Mouse (Mus musculus) limb, embryonic 14.5 days (tissue): ENCODE data around the gene Fbxo6. TPM values are rescaled to one million over a fixed set of nuclear protein-coding genes. Genes with fewer than 3 reads are reported as not detected.

Experiments
- ATAC-seq: fragments of 200-750 bp; cut with Nextera tagmentation; 2 replicates; pipeline ENCODE4 v1.8.0; 2017; ENCODE audit warnings: low read depth, moderate number of reproducible peaks, moderate TSS enrichment; ENCODE audit not compliant: low FRiP score
- DNase-seq: peaks from one replicate; pipeline ENCODE4 v3.0.0-alpha.2; 2015; ENCODE audit warnings: low spot score
- H3K27ac ChIP-seq: fragments of 300-500 bp; sonication (generic); replicated peaks from 2 replicates; pipeline ENCODE4 v1.5.1; 2014; ENCODE audit warnings: low read depth, mild to moderate bottlenecking, low read length, moderate library complexity, mixed read lengths
- H3K27me3 ChIP-seq: fragments of 300-500 bp; sonication (generic); 2 replicates; pipeline ENCODE4 v1.6.1; 2014; ENCODE audit warnings: low read length, mixed read lengths; ENCODE audit not compliant: control insufficient read depth, insufficient read depth
- H3K36me3 ChIP-seq: fragments of 300-500 bp; sonication (generic); 2 replicates; pipeline ENCODE4 v1.6.1; 2014; ENCODE audit warnings: mild to moderate bottlenecking, low read length, moderate library complexity, mixed read lengths; ENCODE audit not compliant: control insufficient read depth, insufficient read depth
- H3K4me1 ChIP-seq: fragments of 300-500 bp; sonication (generic); 2 replicates; pipeline ENCODE4 v1.6.1; 2014; ENCODE audit warnings: antibody characterized with exemption, low read length, mixed read lengths; ENCODE audit not compliant: control insufficient read depth, insufficient read depth
- H3K4me2 ChIP-seq: fragments of 300-500 bp; sonication (generic); replicated peaks from 2 replicates; pipeline ENCODE4 v1.6.1; 2014; ENCODE audit warnings: low read depth, mild to moderate bottlenecking, low read length, moderate library complexity; ENCODE audit not compliant: severe bottlenecking
- H3K4me3 ChIP-seq: fragments of 300-500 bp; sonication (generic); replicated peaks from 2 replicates; pipeline ENCODE4 v1.5.1; 2014; ENCODE audit warnings: low read length
- H3K9ac ChIP-seq: fragments of 300-500 bp; sonication (generic); 2 replicates; pipeline ENCODE4 v1.6.1; 2014; ENCODE audit warnings: mild to moderate bottlenecking, low read depth, low read length, moderate library complexity; ENCODE audit not compliant: severe bottlenecking
- H3K9me3 ChIP-seq: fragments of 300-500 bp; sonication (generic); 2 replicates; pipeline ENCODE4 v1.6.1; 2016; ENCODE audit warnings: low read length; ENCODE audit not compliant: control insufficient read depth
- POLR2A ChIP-seq: fragments of 200-500 bp; IDR thresholded peaks from 2 replicates; pipeline ENCODE4 v1.8.0; 2012; ENCODE audit warnings: inconsistent platforms, mild to moderate bottlenecking, moderate library complexity, borderline replicate concordance; ENCODE audit not compliant: insufficient read depth, insufficient read length; ENCODE audit errors: extremely low read depth
- whole genome bisulfite sequencing: fragments of 180-500 bp; shearing (Covaris S2); extraction: QIAGEN DNeasy Blood & Tissue Kit; methylation state at CpG from one replicate; pipeline ENCODE4 v1.1.7; 2014; 5-methylcytosine and 5-hydroxymethylcytosine counted together
- microRNA-seq: library from miRNA; unstranded; fragments of <30 nt; microRNA quantifications from one replicate; pipeline ENCODE4, GENCODE M21; 2016
- polyA plus RNA-seq, 2 experiments: library from polyadenylated mRNA; depleted of rRNA in 1 of 2; stranded (reverse) in 1 of 2; unstranded in 1 of 2; fragments of >200 nt; fragmentation: Nextera tagmentation in 1 of 2; extraction: Ambion mirVana in 1 of 2; gene quantifications; 2 replicates each; pipeline versions ENCODE4 v1.2.1 to v1.2.3; 2012 to 2014

Fbxo6 gene
- polyA plus RNA-seq, 2 experiments: 12.4 to 16.4 TPM

GRCm38 (mm10) chr4:148098666-148099065 is 53.3 kb downstream of the Fbxo6 start:
- TF ChIP-seq POLR2A: no peak
- no peak overlapping the region for H3K9ac ChIP-seq
- WGBS: 74% methylated on average over 3 of the region's 3 CpGs
- no peaks in the 10 kb centered on the region for H3K36me3 ChIP-seq
- H3K9me3 ChIP-seq: no peaks in the 10 kb centered on the region
- ATAC-seq: no peak
- H3K4me2 ChIP-seq: no peak overlapping the region
- no peaks in the 10 kb centered on the region for H3K27me3 ChIP-seq
- H3K4me1 ChIP-seq: no peaks in the 10 kb centered on the region
- no peak overlapping the region for H3K4me3 ChIP-seq
- DNase-seq: no peak
- H3K27ac ChIP-seq: no peak overlapping the region

- H3K9ac ChIP-seq: no peak overlapping the region
- no peaks in the 10 kb centered on the region for H3K27me3 ChIP-seq
- H3K4me2 ChIP-seq: no peak overlapping the region
- H3K9me3 ChIP-seq: no peaks in the 10 kb centered on the region
- no peak for TF ChIP-seq POLR2A
- no peaks in the 10 kb centered on the region for H3K4me1 ChIP-seq
- ATAC-seq (no peak), DNase-seq (no peak)
- 88% methylated on average over 2 of the region's 2 CpGs for WGBS
- no peak overlapping the region for H3K27ac ChIP-seq
- H3K36me3 ChIP-seq: no peaks in the 10 kb centered on the region
- no peak overlapping the region for H3K4me3 ChIP-seq
Measured at GRCm38 (mm10) chr4:148097936-148098335, 54.0 kb downstream of the Fbxo6 start.

Small RNA genes within 50 kb of the gene (microRNA-seq; reads per million reads assigned to microRNA genes)
- not detected for gene Mir7022

Other genes starting within 250 kb of the Fbxo6 start
- 29.6 and 33.4 TPM in 2 replicates for gene Mfn2, start 247.4 kb downstream of the Fbxo6 start, polyA plus RNA-seq (2012; rRNA removed)
- gene Mfn2, start 247.4 kb downstream of the Fbxo6 start, polyA plus RNA-seq (2014; fragmentation: Nextera tagmentation; extraction: Ambion mirVana): 29.8 and 30.2 TPM in 2 replicates
- gene Plod1, start 215.4 kb downstream of the Fbxo6 start, polyA plus RNA-seq (2012; rRNA removed): 104 and 129 TPM in 2 replicates
- gene Plod1, start 215.4 kb downstream of the Fbxo6 start, polyA plus RNA-seq (2014; fragmentation: Nextera tagmentation; extraction: Ambion mirVana): 93.0 and 103 TPM in 2 replicates
- 63.2 and 88.2 TPM in 2 replicates for gene 2510039O18Rik, start 211.2 kb downstream of the Fbxo6 start, polyA plus RNA-seq (2012; rRNA removed)
- gene 2510039O18Rik, start 211.2 kb downstream of the Fbxo6 start, polyA plus RNA-seq (2014; fragmentation: Nextera tagmentation; extraction: Ambion mirVana): 25.9 and 29.9 TPM in 2 replicates
- gene Nppb, start 166.4 kb downstream of the Fbxo6 start, polyA plus RNA-seq (2012; rRNA removed): 0.11 TPM in 1 of 2 replicates, not detected in the other
- gene Nppb, start 166.4 kb downstream of the Fbxo6 start, polyA plus RNA-seq (2014; fragmentation: Nextera tagmentation; extraction: Ambion mirVana): 0.44 TPM in 1 of 2 replicates, not detected in the other
- gene Nppa, start 151.4 kb downstream of the Fbxo6 start, polyA plus RNA-seq (2012; rRNA removed): 0.33 TPM in 1 of 2 replicates, not detected in the other
- gene Nppa, start 151.4 kb downstream of the Fbxo6 start, polyA plus RNA-seq (2014; fragmentation: Nextera tagmentation; extraction: Ambion mirVana): 0.87 and 1.0 TPM in 2 replicates
- 22.5 and 28.1 TPM in 2 replicates for gene Clcn6, start 113.3 kb downstream of the Fbxo6 start, polyA plus RNA-seq (2012; rRNA removed)
- 5.2 and 6.9 TPM in 2 replicates for gene Clcn6, start 113.3 kb downstream of the Fbxo6 start, polyA plus RNA-seq (2014; fragmentation: Nextera tagmentation; extraction: Ambion mirVana)
- 37.4 and 44.8 TPM in 2 replicates for gene Mthfr, start 113.1 kb downstream of the Fbxo6 start, polyA plus RNA-seq (2012; rRNA removed)
- gene Mthfr, start 113.1 kb downstream of the Fbxo6 start, polyA plus RNA-seq (2014; fragmentation: Nextera tagmentation; extraction: Ambion mirVana): 18.9 and 21.0 TPM in 2 replicates
- 11.0 and 14.6 TPM in 2 replicates for gene Agtrap, start 64.1 kb downstream of the Fbxo6 start, polyA plus RNA-seq (2012; rRNA removed)
- 17.6 and 20.1 TPM in 2 replicates for gene Agtrap, start 64.1 kb downstream of the Fbxo6 start, polyA plus RNA-seq (2014; fragmentation: Nextera tagmentation; extraction: Ambion mirVana)
- gene Mad2l2, start 21.8 kb downstream of the Fbxo6 start, polyA plus RNA-seq (2012; rRNA removed): 55.9 and 56.9 TPM in 2 replicates
- 66.0 and 77.8 TPM in 2 replicates for gene Mad2l2, start 21.8 kb downstream of the Fbxo6 start, polyA plus RNA-seq (2014; fragmentation: Nextera tagmentation; extraction: Ambion mirVana)
- 1.5 and 1.7 TPM in 2 replicates for gene Draxin, start 21.4 kb downstream of the Fbxo6 start, polyA plus RNA-seq (2012; rRNA removed)
- 0.45 and 0.50 TPM in 2 replicates for gene Draxin, start 21.4 kb downstream of the Fbxo6 start, polyA plus RNA-seq (2014; fragmentation: Nextera tagmentation; extraction: Ambion mirVana)
- gene Fbxo44, start 8.3 kb upstream of the Fbxo6 start, polyA plus RNA-seq (2012; rRNA removed): 21.1 and 24.7 TPM in 2 replicates
- gene Fbxo44, start 8.3 kb upstream of the Fbxo6 start, polyA plus RNA-seq (2014; fragmentation: Nextera tagmentation; extraction: Ambion mirVana): 8.1 and 10.8 TPM in 2 replicates
- gene Fbxo2, start 8.5 kb upstream of the Fbxo6 start, polyA plus RNA-seq (2012; rRNA removed): 4.2 and 4.4 TPM in 2 replicates
- gene Fbxo2, start 8.5 kb upstream of the Fbxo6 start, polyA plus RNA-seq (2014; fragmentation: Nextera tagmentation; extraction: Ambion mirVana): 4.3 and 6.7 TPM in 2 replicates
- gene Disp3, start 135.8 kb upstream of the Fbxo6 start, polyA plus RNA-seq (2012; rRNA removed): 0.47 and 1.4 TPM in 2 replicates
- 0.34 and 0.35 TPM in 2 replicates for gene Disp3, start 135.8 kb upstream of the Fbxo6 start, polyA plus RNA-seq (2014; fragmentation: Nextera tagmentation; extraction: Ambion mirVana)